Mouse (Mus musculus) retina, postnatal 1 day (tissue): ENCODE results near the gene Usp47.

Experiments
- DNase-seq: peaks from one replicate; pipeline ENCODE4 v3.0.0-alpha.2; 2012

Gene Usp47

GRCm38 (mm10) chr7:112023150-112023600, at the start of gene Usp47:
TSS of gene Usp47 (plus strand) at chr7:112023504.
- DNase-seq, result peak; percentile 94

- no peak for DNase-seq
Observed at GRCm38 (mm10) chr7:111976401-111976800, 46.9 kb upstream of the Usp47 start.

GRCm38 (mm10) chr7:111977871-111978270, 45.4 kb upstream of the Usp47 start:
- DNase-seq, result no peak

- no peak for DNase-seq
Observed at GRCm38 (mm10) chr7:111982296-111982695, 41.0 kb upstream of the Usp47 start.

- no peak for DNase-seq
Observed at GRCm38 (mm10) chr7:111984530-111984929, 38.8 kb upstream of the Usp47 start.

- DNase-seq, result no peak
Observed at GRCm38 (mm10) chr7:111985266-111985665, 38.0 kb upstream of the Usp47 start.

GRCm38 (mm10) chr7:111986906-111987305, 36.4 kb upstream of the Usp47 start:
- DNase-seq, result no peak

- DNase-seq, result no peak
Observed at GRCm38 (mm10) chr7:111997441-111997840, 25.9 kb upstream of the Usp47 start.

GRCm38 (mm10) chr7:111998446-111999004, 24.8 kb upstream of the Usp47 start:
- no peak for DNase-seq

- DNase-seq, result no peak
Observed at GRCm38 (mm10) chr7:111999376-111999775, 23.9 kb upstream of the Usp47 start.

GRCm38 (mm10) chr7:112000166-112000565, 23.1 kb upstream of the Usp47 start:
- no peak for DNase-seq

GRCm38 (mm10) chr7:112010511-112010910, 12.8 kb upstream of the Usp47 start:
- DNase-seq, result no peak

- no peak for DNase-seq
Observed at GRCm38 (mm10) chr7:112010976-112011375, 12.3 kb upstream of the Usp47 start.

GRCm38 (mm10) chr7:112012102-112012501, 11.2 kb upstream of the Usp47 start:
- DNase-seq, result no peak

- no peak for DNase-seq
Observed at GRCm38 (mm10) chr7:112012621-112013177, 10.6 kb upstream of the Usp47 start.

GRCm38 (mm10) chr7:112014148-112014547, 9.2 kb upstream of the Usp47 start:
- DNase-seq, result no peak

- DNase-seq, result no peak
Observed at GRCm38 (mm10) chr7:112022506-112023149, 676 bp upstream of the Usp47 start.

- DNase-seq, result peak; percentile 12
Observed at GRCm38 (mm10) chr7:112023601-112024445, 519 bp downstream of the Usp47 start.

GRCm38 (mm10) chr7:112024446-112024730, 1.1 kb downstream of the Usp47 start:
- no peak for DNase-seq

- no peak for DNase-seq
Observed at GRCm38 (mm10) chr7:112024856-112025255, 1.6 kb downstream of the Usp47 start.

- no peak for DNase-seq
Observed at GRCm38 (mm10) chr7:112030594-112030993, 7.3 kb downstream of the Usp47 start.

- DNase-seq, result peak; percentile 46
Observed at GRCm38 (mm10) chr7:112035804-112036203, 12.5 kb downstream of the Usp47 start.

- no peak for DNase-seq
Observed at GRCm38 (mm10) chr7:112036636-112037035, 13.3 kb downstream of the Usp47 start.

- DNase-seq, result no peak
Observed at GRCm38 (mm10) chr7:112040271-112040670, 17.0 kb downstream of the Usp47 start.
